Mouse (Mus musculus) testis, adult 2 months (tissue): Measurements from ENCODE around the gene Mrps26.

Experiments used
- CTCF ChIP-seq: fragments of 200-500 bp; IDR thresholded peaks from 2 replicates; pipeline ENCODE4 v1.5.1; 2012; ENCODE audit warnings: low read depth, mild to moderate bottlenecking, inconsistent platforms, low read length, moderate library complexity; ENCODE audit not compliant: control insufficient read depth, insufficient read depth, insufficient replicate concordance
- POLR2A ChIP-seq: fragments of 200-500 bp; IDR thresholded peaks from 2 replicates; pipeline ENCODE4 v1.6.1; 2012; ENCODE audit warnings: low read depth, mild to moderate bottlenecking, inconsistent platforms, low read length, moderate library complexity; ENCODE audit not compliant: control insufficient read depth

DNA sequence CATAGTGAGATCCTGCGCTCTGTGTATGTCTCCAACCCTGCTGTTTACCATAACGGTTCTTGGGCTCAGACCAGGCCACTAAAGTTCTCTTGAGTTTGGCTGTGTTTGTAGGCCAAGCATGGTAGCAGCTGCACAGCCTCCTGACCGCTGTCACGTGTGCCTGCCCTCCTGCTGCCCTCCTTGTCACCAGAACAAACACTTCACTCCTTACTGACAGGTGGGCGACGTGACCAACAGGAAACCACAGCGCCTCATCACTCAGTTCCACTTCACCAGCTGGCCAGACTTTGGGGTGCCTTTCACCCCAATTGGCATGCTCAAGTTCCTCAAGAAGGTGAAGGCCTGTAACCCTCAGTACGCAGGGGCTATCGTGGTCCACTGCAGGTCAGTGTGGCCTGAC is 23.3 kb upstream of the Mrps26 start:
- TF ChIP-seq POLR2A (no peak), CTCF (no peak)
